Mouse (Mus musculus): ENCODE measurements around the gene Gm21860.
"Not testable (repeated sequence)": the region's sequence is repeated elsewhere in the genome, so short reads cannot be mapped to it uniquely, and the experiment has no call there.

DNA sequence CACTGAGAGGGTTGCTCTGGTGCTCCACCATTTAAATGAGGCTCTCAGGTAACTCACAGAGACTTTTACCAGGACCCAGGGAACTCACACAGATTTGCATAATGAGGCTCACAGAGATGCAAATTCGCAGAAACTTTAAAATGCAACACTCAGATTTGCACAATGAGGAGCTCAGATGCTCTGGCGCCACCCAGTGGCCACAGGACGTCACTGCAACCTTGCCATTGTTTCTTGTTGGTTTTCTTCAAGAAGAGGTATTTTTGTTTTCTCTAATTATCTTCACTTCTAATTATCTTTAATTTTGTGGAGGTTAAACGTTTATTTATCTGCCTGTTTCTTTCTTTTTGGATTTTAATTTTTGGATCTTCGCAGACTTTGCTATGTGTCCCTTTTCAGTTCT lies 34.1 kb downstream of the Gm21860 start:
- TF ChIP-seq EP300, CTCF (IDR thresholded peaks at IDR 0.05; ENCODE audit: low read depth): not testable (repeated sequence)

All from liver, embryonic 14.5 days (tissue).